Mouse (Mus musculus) stomach, embryonic 15.5 days (tissue): ENCODE measurements around the gene Eif3l. TPM values are rescaled to one million over a fixed set of nuclear protein-coding genes. Genes with fewer than 3 reads are reported as not detected.

Source experiments
- ATAC-seq: fragments of 200-750 bp; cut with Nextera tagmentation; 2 replicates; pipeline ENCODE4 v1.8.0; 2017; ENCODE audit warnings: low read depth, moderate number of reproducible peaks, moderate TSS enrichment; ENCODE audit not compliant: insufficient read depth, low FRiP score
- H3K27ac ChIP-seq: fragments of 300-500 bp; sonication (generic); 2 replicates; pipeline ENCODE4 v1.5.1; 2015; ENCODE audit warnings: mild to moderate bottlenecking, inconsistent platforms
- H3K27me3 ChIP-seq: fragments of 300-500 bp; sonication (generic); replicated peaks from 2 replicates; pipeline ENCODE4 v1.6.1; 2015; ENCODE audit warnings: inconsistent platforms
- H3K36me3 ChIP-seq: fragments of 300-500 bp; sonication (generic); 2 replicates; pipeline ENCODE4 v1.6.1; 2015; ENCODE audit warnings: inconsistent platforms
- H3K4me1 ChIP-seq: fragments of 300-500 bp; sonication (generic); 2 replicates; pipeline ENCODE4 v1.6.1; 2015; ENCODE audit warnings: inconsistent platforms
- H3K4me2 ChIP-seq: fragments of 300-500 bp; sonication (generic); 2 replicates; pipeline ENCODE4 v1.6.1; 2015; ENCODE audit warnings: mild to moderate bottlenecking, inconsistent platforms
- H3K4me3 ChIP-seq: fragments of 300-500 bp; sonication (generic); replicated peaks from 2 replicates; pipeline ENCODE4 v1.5.1; 2015; ENCODE audit warnings: inconsistent platforms
- H3K9ac ChIP-seq: fragments of 300-500 bp; sonication (generic); 2 replicates; pipeline ENCODE4 v1.6.1; 2015; ENCODE audit warnings: inconsistent platforms
- H3K9me3 ChIP-seq: fragments of 300-500 bp; sonication (generic); 2 replicates; pipeline ENCODE4 v1.6.1; 2016; ENCODE audit warnings: inconsistent platforms
- WGBS: fragments of 180-500 bp; shearing (Covaris S2); methylation state at CpG from one replicate; pipeline ENCODE4 v1.1.7; 2015; 5-methylcytosine and 5-hydroxymethylcytosine counted together
- polyA plus RNA-seq: library from polyadenylated mRNA; unstranded; fragments of >200 nt; fragmentation: Nextera tagmentation; extraction: Ambion mirVana; gene quantifications from 2 replicates; pipeline ENCODE4 v1.2.1, GENCODE M21; 2015

Gene Eif3l
- polyA plus RNA-seq, 1 experiment from 2014 or later, result 200 TPM

DNA sequence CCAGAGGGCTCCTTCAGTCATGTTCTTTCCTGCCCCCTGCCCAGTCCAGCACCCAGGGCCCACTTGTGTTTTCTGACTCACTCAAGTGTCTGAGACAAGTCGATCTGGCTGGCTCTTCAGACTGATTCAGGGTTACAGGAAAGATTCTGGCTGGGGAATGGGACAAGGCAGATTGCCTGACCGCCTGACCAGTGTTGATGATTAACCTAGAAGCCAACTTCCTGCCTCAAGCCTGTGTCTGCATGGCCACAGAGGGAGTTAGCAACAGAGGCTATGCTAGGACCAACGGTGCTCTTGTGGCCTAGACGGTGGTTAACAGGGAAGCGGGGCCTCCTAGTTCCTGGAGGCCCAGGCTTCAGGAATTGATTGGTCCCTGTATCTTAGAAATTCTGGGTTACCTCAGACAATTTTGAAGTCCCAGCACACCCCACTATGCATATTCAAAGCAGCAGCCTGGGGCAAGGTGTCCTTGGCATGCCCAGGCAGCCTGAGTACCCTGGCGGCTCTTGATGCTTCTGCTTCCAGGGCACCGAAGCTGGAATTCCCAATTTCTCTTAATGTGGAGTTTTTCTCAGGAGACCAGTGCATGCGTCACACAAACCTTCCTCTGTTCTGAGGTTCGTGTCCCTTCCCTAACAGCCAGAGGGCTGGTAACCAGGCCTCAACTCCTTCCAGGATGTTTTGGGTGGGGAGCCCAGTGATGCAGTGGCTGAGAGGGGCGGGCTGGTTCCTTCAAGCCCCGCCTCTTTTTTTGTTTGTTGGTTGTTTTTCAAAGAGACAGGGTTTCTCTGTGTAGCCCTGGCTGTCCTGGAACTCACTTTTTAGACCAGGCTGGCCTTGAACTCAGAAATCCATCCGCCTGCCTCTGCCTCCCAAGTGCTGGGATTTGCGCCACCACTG, 23.3 kb upstream of the Eif3l start:
- no peak overlapping the region for H3K9ac ChIP-seq
- ATAC-seq, result peak; percentile 64
- no peaks in the 10 kb centered on the region for H3K9me3 ChIP-seq
- no peak overlapping the region for H3K4me2 ChIP-seq
- peaks cover 5% of the 10 kb centered on the region; the same call in 1 of the 2 replicates for H3K4me1 ChIP-seq
- peaks cover 27% of the 10 kb centered on the region for H3K36me3 ChIP-seq
- no peak overlapping the region for H3K4me3 ChIP-seq
- H3K27ac ChIP-seq, result peak overlapping the region; percentile 78
- WGBS, result 67% methylated on average over 13 of the region's 13 CpGs
- H3K27me3 ChIP-seq, result no peaks in the 10 kb centered on the region

DNA sequence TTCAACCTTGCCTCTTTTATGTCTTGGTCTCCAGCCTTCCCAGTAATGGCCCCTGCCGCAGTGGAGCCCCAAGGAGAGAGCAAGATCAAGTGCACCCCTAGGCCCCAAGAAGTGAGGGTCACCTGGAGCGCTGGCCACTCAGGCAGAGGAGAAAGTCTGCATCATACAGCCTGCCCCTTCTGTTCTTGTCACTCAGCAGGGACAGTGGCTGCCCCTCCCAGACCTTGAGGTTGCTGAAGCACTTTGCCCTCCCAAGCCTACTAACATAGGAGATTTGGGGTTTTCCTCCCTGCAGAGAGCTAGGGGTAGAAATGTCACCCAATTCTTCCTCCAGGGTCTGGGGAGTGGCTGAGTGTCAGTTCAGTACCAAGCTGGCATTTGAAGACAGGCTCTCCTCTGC, 22.6 kb upstream of the Eif3l start:
- no peak overlapping the region for H3K27ac ChIP-seq
- WGBS, result 89% methylated on average over 2 of the region's 2 CpGs
- no peaks in the 10 kb centered on the region for H3K9me3 ChIP-seq
- H3K4me2 ChIP-seq, result no peak overlapping the region
- no peak overlapping the region for H3K9ac ChIP-seq
- no peak overlapping the region for H3K4me3 ChIP-seq
- H3K4me1 ChIP-seq, result peaks cover 5% of the 10 kb centered on the region; the same call in 1 of the 2 replicates
- no peaks in the 10 kb centered on the region for H3K27me3 ChIP-seq
- no peak for ATAC-seq
- H3K36me3 ChIP-seq, result peaks cover 31% of the 10 kb centered on the region

DNA sequence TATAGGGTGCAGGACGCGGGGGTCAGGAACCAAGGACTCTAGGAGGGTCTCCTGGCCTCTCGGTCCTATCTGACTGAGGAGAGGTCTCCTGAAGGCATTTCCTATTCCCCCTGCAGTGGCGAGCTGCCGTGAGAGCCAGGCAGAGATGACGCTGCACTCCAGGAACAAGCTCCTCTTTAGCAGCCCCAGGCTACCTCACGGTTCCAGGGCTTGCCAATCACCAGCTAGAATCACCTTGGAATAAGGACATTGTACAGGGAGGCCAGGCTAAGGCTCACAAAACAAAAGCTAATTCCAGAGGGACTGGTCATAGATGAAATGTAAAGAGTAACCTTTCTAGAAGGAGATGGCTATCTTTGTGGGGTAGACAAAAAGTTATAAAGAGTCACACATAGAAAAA, 18.4 kb upstream of the Eif3l start:
- Histone ChIP-seq H3K27ac (no peak overlapping the region), H3K9ac (no peak overlapping the region), H3K36me3 (peaks cover 52% of the 10 kb centered on the region), H3K27me3 (no peaks in the 10 kb centered on the region), H3K4me1 (peaks cover 10% of the 10 kb centered on the region), H3K9me3 (no peaks in the 10 kb centered on the region), H3K4me2 (no peak overlapping the region), H3K4me3 (no peak overlapping the region)
- 92% methylated on average over 7 of the region's 7 CpGs for WGBS
- ATAC-seq, result no peak

DNA sequence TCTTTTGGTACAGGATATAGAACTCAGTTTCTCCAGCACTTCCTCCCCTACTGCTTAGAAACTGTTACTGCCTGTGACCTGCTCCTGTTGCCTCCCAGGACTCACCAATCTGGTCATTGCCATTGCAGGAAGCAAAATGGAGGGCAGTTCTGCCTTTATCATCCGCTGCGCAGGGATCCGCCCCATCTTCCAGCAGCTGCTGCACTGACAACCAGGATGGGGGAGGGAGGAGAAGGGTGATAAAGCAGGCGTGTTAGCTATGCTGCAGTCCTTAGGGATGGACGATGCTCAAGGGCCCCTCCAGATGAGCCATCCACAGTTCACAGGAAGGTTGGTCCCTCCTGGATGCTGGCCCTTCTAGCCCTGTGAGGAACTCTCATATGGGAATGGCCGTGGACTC, 17.1 kb upstream of the Eif3l start:
- Histone ChIP-seq H3K36me3 (peaks cover 52% of the 10 kb centered on the region), H3K4me2 (no peak overlapping the region), H3K27me3 (no peaks in the 10 kb centered on the region), H3K27ac (no peak overlapping the region), H3K4me3 (no peak overlapping the region), H3K4me1 (peaks cover 13% of the 10 kb centered on the region), H3K9ac (no peak overlapping the region), H3K9me3 (no peaks in the 10 kb centered on the region)
- no peak for ATAC-seq
- 81% methylated on average over 6 of the region's 6 CpGs for WGBS

DNA sequence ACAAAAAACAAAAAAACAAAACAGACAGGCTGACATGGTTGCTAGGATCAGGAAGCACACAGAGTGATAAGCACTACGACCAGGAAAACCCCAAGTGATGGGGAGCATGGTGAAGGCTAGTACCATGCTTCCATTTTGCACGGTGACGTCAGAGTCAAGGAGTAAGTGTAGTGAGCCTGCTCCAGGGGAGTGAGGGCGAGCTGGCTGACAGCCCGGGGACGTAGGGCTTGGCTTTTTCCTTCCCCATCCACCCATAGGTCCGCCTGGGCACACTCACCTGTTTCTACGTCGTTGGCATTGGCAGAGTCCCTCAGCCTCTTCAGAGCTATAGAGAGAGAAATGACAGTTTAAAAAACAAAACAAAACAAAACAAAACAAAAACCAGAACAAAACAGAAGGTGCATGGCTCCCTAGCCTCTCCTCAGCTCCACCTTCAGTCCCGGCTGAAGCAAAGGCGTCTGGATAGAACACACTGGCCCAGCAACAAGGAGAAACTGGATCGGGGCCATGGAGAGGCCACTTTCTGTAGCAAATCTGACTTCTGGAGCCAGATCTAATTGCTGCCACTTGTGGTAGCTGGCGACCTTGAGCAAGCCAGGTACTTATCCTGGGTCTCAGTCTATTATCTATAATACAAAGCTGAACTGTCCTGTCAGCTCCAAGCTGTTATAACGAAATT, 14.0 kb upstream of the Eif3l start:
- H3K4me2 ChIP-seq, result peak overlapping the region; percentile 81
- no peak overlapping the region for H3K4me3 ChIP-seq
- no peak overlapping the region for H3K9ac ChIP-seq
- peaks cover 28% of the 10 kb centered on the region for H3K4me1 ChIP-seq
- H3K36me3 ChIP-seq, result peaks cover 25% of the 10 kb centered on the region
- H3K9me3 ChIP-seq, result no peaks in the 10 kb centered on the region
- H3K27ac ChIP-seq, result no peak overlapping the region
- no peaks in the 10 kb centered on the region for H3K27me3 ChIP-seq
- ATAC-seq, result no peak
- 77% methylated on average over 14 of the region's 14 CpGs for WGBS

DNA sequence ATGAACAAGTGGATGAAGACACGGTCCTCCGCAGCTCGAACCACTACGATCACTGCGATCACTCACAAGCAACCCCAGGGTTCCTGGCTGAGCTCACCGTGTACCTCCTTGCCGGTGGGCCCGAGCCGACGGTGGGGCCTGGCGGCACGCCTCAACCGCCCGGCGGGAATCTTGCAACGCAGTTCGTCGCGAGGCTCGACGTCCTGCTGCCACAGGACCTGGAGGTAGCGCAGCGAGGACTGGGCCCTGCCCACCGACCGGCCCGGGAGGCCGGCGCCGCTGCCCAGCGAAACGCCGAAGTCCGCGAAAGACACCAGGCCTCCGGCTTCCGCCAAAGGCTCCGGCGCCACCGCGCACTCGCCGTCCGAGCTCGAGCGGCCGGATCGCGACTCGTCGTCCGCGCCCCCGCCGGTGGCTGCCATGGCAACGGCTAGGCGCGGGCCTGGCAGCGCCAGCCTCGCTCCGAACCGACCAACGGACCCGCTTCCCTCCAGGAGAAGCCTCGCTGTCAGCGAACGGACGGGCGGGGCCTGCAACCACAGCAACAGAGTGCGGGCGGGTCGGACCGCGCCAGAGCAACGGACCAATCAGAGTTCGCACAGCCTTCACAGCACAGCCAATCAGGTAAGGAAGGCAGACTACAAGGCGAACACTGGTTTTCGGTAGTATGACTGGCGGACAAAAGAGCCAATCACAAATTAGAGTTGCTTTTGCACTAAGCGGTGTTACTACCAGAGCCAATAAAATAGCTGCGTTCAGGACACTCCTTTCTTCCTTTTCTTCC, 12.4 kb upstream of the Eif3l start, which contains the start of gene Ankrd54:
TSS of gene Ankrd54 (minus strand) at position 518 of the 784 bp plus-strand sequence.
- WGBS, result under 1% methylated on average over 80 of the region's 80 CpGs
- Histone ChIP-seq H3K27ac (peak within 1 kb of the TSS; percentile 72), H3K9ac (peak within 1 kb of the TSS; percentile 79), H3K4me2 (peak within 1 kb of the TSS; percentile 81), H3K4me3 (peak within 1 kb of the TSS; percentile 96), H3K27me3 (no peaks in the 10 kb centered on the region), H3K9me3 (no peaks in the 10 kb centered on the region), H3K36me3 (peaks cover 19% of the 10 kb centered on the region), H3K4me1 (peaks cover 32% of the 10 kb centered on the region)
- peak; percentile 99 for ATAC-seq

DNA sequence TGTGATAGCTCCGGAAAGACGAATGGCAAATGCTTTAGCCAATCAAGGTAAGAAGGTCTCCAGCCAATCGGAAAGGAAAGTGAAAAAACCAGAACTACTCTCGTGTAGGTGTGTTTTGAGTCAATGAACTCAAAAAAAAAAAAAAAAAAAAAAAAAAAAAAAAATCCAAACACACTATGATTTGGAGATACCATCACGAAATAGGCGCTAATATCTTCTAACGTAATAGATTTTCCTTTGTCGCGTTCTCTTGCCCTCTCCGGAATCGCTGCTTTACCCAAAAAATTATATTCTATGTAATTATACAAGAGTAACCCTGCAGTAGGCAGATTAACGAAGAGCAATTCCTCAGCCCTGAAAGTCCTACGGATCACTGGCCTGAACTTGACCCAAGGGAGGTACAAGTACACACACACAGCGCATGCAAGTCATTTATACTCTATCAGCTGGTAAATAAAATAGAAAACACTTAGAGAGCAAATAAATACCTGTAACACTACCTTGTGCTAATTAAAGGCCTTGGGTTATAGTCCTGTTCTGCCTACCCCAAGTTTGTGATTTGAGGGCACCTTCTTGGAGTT, 11.7 kb upstream of the Eif3l start:
- Histone ChIP-seq H3K4me1 (peaks cover 32% of the 10 kb centered on the region), H3K36me3 (peaks cover 13% of the 10 kb centered on the region), H3K27me3 (no peaks in the 10 kb centered on the region), H3K9me3 (no peaks in the 10 kb centered on the region), H3K4me3 (peak overlapping the region; percentile 30), H3K27ac (peak overlapping the region; percentile 69; the same call in 1 of the 2 replicates), H3K4me2 (peak overlapping the region; percentile 58), H3K9ac (no peak overlapping the region)
- WGBS, result 8% methylated on average over 14 of the region's 14 CpGs
- ATAC-seq, result no peak

DNA sequence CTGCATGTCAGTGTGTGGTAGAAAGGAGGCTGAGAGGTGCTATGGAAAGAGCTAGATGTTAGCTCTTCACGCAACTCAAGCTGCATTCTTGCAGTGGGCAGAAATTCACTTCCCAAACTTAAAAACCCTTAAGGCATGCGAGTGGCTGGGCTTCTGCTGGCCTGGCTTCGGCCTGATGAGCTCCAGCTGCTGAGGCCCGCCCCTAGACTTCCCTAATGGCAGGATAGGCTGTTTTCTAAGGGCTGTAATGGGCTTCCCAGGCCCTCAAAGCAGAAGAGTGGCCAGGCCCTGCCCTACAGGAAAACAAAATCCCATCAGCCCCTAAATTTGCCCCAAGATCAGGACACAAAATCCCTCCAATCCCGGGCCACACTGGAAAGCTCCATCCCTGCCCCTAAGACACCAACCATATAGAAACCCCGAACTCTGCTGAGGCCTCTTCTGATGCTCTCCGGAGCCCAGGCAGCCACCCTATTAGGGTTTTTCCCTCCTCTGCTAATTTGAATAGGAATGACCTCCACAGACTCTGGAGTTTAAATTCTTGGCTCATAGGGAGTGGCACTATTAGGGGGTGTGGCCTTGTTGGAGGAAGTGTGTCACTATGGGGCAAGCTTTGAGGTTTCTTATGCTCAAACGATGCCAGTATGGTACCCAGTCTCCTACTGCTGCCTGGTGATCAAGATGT, 9.8 kb upstream of the Eif3l start:
- peak overlapping the region; percentile 81 for H3K27ac ChIP-seq
- H3K4me1 ChIP-seq, result peaks cover 32% of the 10 kb centered on the region
- H3K9ac ChIP-seq, result no peak overlapping the region
- H3K36me3 ChIP-seq, result no peaks in the 10 kb centered on the region
- H3K4me2 ChIP-seq, result no peak overlapping the region
- WGBS, result 35% methylated on average over 8 of the region's 8 CpGs
- ATAC-seq, result no peak
- H3K4me3 ChIP-seq, result no peak overlapping the region
- H3K27me3 ChIP-seq, result no peaks in the 10 kb centered on the region
- H3K9me3 ChIP-seq, result no peaks in the 10 kb centered on the region

DNA sequence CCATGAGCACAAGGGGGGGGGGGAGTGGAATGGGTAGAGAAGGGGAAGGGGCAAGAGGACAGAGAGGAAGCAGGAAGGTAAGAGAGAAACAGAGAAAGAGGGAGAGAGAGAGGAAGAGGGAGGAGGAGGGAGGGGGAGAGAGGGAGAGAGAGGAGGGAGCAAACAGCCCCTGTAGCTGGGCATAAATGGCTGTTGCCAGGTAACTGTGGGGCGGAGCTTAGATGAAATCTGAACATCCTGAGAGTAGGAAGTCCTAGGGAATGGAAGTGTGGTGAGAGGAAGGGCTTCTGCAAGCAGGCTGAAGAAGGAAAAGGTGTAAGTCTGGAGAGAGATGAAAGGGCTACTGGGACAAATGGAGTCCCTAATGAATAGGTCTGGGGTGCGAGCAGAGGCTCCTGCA, 8.7 kb upstream of the Eif3l start:
- no peaks in the 10 kb centered on the region for H3K9me3 ChIP-seq
- no peak for ATAC-seq
- no peaks in the 10 kb centered on the region for H3K36me3 ChIP-seq
- H3K4me1 ChIP-seq, result peaks cover 27% of the 10 kb centered on the region
- no peak overlapping the region for H3K9ac ChIP-seq
- no peak overlapping the region for H3K27ac ChIP-seq
- H3K27me3 ChIP-seq, result no peaks in the 10 kb centered on the region
- 22% methylated on average over 2 of the region's 2 CpGs for whole genome bisulfite sequencing
- H3K4me2 ChIP-seq, result no peak overlapping the region
- H3K4me3 ChIP-seq, result no peak overlapping the region

DNA sequence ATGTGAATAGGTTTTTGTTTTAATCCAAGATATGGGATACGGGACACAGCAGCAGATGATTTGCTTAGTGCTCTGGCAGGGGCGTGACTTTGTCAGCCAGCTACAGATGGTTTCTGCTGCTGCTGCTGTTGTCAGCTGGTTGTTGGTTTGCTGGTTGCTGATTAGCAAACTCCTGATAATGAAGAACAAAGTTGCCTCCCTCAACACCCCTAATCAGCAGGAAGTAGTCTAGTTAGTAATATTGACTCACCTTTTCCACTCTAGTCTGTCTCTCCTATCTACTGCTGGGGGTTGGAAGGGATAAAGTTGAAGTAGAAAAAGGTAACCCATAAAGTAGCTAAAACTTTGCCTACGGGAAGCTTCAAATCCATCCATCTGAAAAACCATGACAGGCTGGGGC, 7.3 kb upstream of the Eif3l start:
- Histone ChIP-seq H3K4me3 (no peak overlapping the region), H3K27me3 (no peaks in the 10 kb centered on the region), H3K36me3 (no peaks in the 10 kb centered on the region), H3K27ac (peak overlapping the region; percentile 58; the same call in 1 of the 2 replicates), H3K9me3 (no peaks in the 10 kb centered on the region), H3K9ac (no peak overlapping the region), H3K4me2 (no peak overlapping the region), H3K4me1 (peaks cover 19% of the 10 kb centered on the region)
- 45% methylated on average over 3 of the region's 3 CpGs for WGBS
- no peak for ATAC-seq

DNA sequence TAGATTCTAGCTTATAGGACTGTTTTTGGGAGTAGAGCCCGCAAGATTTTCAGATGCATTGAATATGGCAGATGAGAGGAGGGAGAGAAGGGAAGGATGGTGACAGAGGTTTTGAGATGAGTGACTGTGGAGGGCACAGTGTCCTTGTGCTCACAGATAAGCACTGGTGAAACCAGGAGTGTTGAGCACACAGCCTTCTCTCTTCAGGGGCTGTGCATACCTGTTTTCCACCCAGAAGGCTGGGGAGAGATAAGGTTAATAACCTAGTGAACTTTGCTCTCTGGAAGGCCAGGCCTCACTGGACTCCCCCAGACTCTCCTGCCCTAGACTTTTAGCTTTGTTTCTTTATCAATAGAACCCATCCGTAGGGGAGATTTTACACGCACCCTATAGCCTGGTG, 6.6 kb upstream of the Eif3l start:
- H3K27me3 ChIP-seq, result no peaks in the 10 kb centered on the region
- H3K4me2 ChIP-seq, result no peak overlapping the region
- H3K4me1 ChIP-seq, result peaks cover 18% of the 10 kb centered on the region
- H3K4me3 ChIP-seq, result no peak overlapping the region
- H3K36me3 ChIP-seq, result no peaks in the 10 kb centered on the region
- H3K27ac ChIP-seq, result peak overlapping the region; percentile 58; the same call in 1 of the 2 replicates
- no peaks in the 10 kb centered on the region for H3K9me3 ChIP-seq
- H3K9ac ChIP-seq, result no peak overlapping the region
- 70% methylated on average over 3 of the region's 3 CpGs for WGBS
- peak; percentile 44; the same call in 1 of the 2 replicates for ATAC-seq
